Mouse (Mus musculus): ENCODE measurements around the gene Ppp1r3c. TPM values are rescaled to one million over a fixed set of nuclear protein-coding genes. Genes with fewer than 3 reads are reported as not detected.

The Ppp1r3c gene
- polyA plus RNA-seq (2012; rRNA removed; ENCODE audit: low replicate concordance) = 17.6 and 17.8 TPM in 2 replicates

GRCm38 (mm10) chr19:36736537-36736936 is at the start of gene Ppp1r3c:
Ppp1r3c (minus strand) TSS chr19:36736653.

Other genes with a start within 250 kb of the Ppp1r3c start
- 0.66 and 2.5 TPM in 2 replicates for gene Hectd2, start 182.0 kb downstream of the Ppp1r3c start, polyA plus RNA-seq (2012; rRNA removed; ENCODE audit: low replicate concordance)
- 26.0 and 36.4 TPM in 2 replicates for gene Tnks2, start 97.6 kb upstream of the Ppp1r3c start, polyA plus RNA-seq (2012; rRNA removed; ENCODE audit: low replicate concordance)
- gene Fgfbp3, start 183.0 kb upstream of the Ppp1r3c start, polyA plus RNA-seq (2012; rRNA removed; ENCODE audit: low replicate concordance) = 0.97 and 4.6 TPM in 2 replicates
- 4.5 and 8.1 TPM in 2 replicates for gene Btaf1, start 189.4 kb upstream of the Ppp1r3c start, polyA plus RNA-seq (2012; rRNA removed; ENCODE audit: low replicate concordance)